Mouse (Mus musculus) midbrain, embryonic 12.5 days (tissue): Measurements from ENCODE around the gene Fbxl20. TPM values are rescaled to one million over a fixed set of nuclear protein-coding genes. Genes with fewer than 3 reads are reported as not detected.

Experiments used
- ATAC-seq: fragments of 200-750 bp; cut with Nextera tagmentation; 2 replicates; pipeline ENCODE4 v1.8.0; 2017; ENCODE audit warnings: low read depth, moderate TSS enrichment, moderate library complexity; ENCODE audit not compliant: low FRiP score
- H3K27ac ChIP-seq: fragments of 300-500 bp; sonication (generic); replicated peaks from 2 replicates; pipeline ENCODE4 v1.5.1; 2016; ENCODE audit warnings: mild to moderate bottlenecking
- H3K27me3 ChIP-seq: fragments of 300-500 bp; sonication (generic); 2 replicates; pipeline ENCODE4 v1.6.1; 2016; ENCODE audit warnings: mild to moderate bottlenecking
- H3K36me3 ChIP-seq: fragments of 300-500 bp; sonication (generic); 2 replicates; pipeline ENCODE4 v1.6.1; 2016
- H3K4me1 ChIP-seq: fragments of 300-500 bp; sonication (generic); 2 replicates; pipeline ENCODE4 v1.6.1; 2016
- H3K4me2 ChIP-seq: fragments of 300-500 bp; sonication (generic); replicated peaks from 2 replicates; pipeline ENCODE4 v1.6.1; 2016; ENCODE audit warnings: mild to moderate bottlenecking, moderate library complexity
- H3K4me3 ChIP-seq: fragments of 300-500 bp; sonication (generic); 2 replicates; pipeline ENCODE4 v1.5.1; 2016; ENCODE audit warnings: mild to moderate bottlenecking
- H3K9ac ChIP-seq: fragments of 300-500 bp; sonication (generic); replicated peaks from 2 replicates; pipeline ENCODE4 v1.6.1; 2016; ENCODE audit warnings: mild to moderate bottlenecking, moderate library complexity
- H3K9me3 ChIP-seq: fragments of 300-500 bp; sonication (generic); 2 replicates; pipeline ENCODE4 v1.6.1; 2016; ENCODE audit warnings: mild to moderate bottlenecking
- WGBS: fragments of 180-500 bp; shearing (Covaris S2); methylation state at CpG from one replicate; pipeline ENCODE4 v1.1.7; 2016; 5-methylcytosine and 5-hydroxymethylcytosine counted together
- polyA plus RNA-seq: library from polyadenylated mRNA; unstranded; fragments of >200 nt; fragmentation: Nextera tagmentation; extraction: Ambion mirVana; gene quantifications from 2 replicates; pipeline ENCODE4 v1.2.1, GENCODE M21; 2016

Fbxl20 gene
- polyA plus RNA-seq, 1 experiment from 2014 or later, result 35.2 TPM

DNA sequence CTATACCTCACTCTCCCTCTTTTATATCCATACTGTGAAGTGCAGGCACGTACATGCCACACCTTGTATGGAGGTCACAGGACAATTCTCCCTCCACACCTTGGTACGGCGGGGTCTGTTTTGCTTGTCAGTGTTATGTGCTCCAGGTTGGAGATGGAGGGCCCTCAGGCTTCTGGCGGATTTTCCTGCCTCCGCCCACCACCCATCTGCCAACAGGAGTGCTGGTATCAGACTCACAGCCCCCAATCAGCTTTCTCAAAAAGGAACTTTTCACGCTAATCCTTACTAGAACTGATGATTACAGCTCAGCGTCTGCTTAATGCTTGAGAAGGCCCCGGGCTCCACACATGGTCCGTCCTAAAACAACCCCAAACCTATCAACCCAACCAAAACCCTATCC is 64.1 kb downstream of the Fbxl20 start:
- H3K4me2 ChIP-seq, result no peak overlapping the region
- peaks cover 45% of the 10 kb centered on the region for H3K36me3 ChIP-seq
- ATAC-seq, result no peak
- 93% methylated on average over 9 of the region's 9 CpGs for WGBS
- 0 out of 2 replicates have a peak, but pooled peaks cover 3% of the 10 kb centered on the region for H3K4me1 ChIP-seq
- no peak overlapping the region for H3K9ac ChIP-seq
- H3K9me3 ChIP-seq, result no peaks in the 10 kb centered on the region
- H3K27ac ChIP-seq, result no peak overlapping the region
- H3K27me3 ChIP-seq, result no peaks in the 10 kb centered on the region
- no peak overlapping the region for H3K4me3 ChIP-seq

DNA sequence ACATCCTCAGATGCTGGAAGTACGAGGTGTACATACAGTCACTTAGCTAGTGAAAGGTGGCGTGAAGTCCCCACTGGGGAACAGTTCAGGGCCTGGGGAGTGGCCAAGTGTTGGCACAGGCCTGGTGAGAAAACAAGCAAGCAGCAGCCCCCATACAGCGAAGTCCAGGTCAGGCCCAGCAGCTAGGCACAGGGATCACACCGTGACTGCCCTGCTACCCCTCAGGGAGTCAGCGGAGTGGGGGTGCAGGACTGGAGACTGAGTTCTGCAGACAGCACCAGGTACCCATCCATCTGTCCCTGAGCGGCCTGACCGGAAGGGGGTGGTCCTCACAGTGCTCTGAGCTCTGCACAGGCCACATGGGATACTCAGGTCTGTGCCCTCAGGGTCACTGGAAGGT is 67.5 kb downstream of the Fbxl20 start:
- Histone ChIP-seq H3K27ac (no peak overlapping the region), H3K4me2 (no peak overlapping the region), H3K9me3 (no peaks in the 10 kb centered on the region), H3K9ac (no peak overlapping the region), H3K27me3 (no peaks in the 10 kb centered on the region), H3K4me3 (no peak overlapping the region), H3K36me3 (peaks cover 13% of the 10 kb centered on the region; the same call in 1 of the 2 replicates), H3K4me1 (no peaks in the 10 kb centered on the region)
- 90% methylated on average over 7 of the region's 7 CpGs for WGBS
- ATAC-seq, result no peak

GRCm38 (mm10) chr11:98080450-98080849 is 69.8 kb downstream of the Fbxl20 start:
- 84% methylated on average over 6 of the region's 6 CpGs for WGBS
- H3K4me2 ChIP-seq, result no peak overlapping the region
- no peak overlapping the region for H3K9ac ChIP-seq
- no peak overlapping the region for H3K4me3 ChIP-seq
- ATAC-seq, result no peak
- 0 out of 2 replicates have a peak, but pooled peaks cover 6% of the 10 kb centered on the region for H3K27me3 ChIP-seq
- peaks cover 13% of the 10 kb centered on the region; the same call in 1 of the 2 replicates for H3K36me3 ChIP-seq
- no peaks in the 10 kb centered on the region for H3K4me1 ChIP-seq
- no peaks in the 10 kb centered on the region for H3K9me3 ChIP-seq
- H3K27ac ChIP-seq, result no peak overlapping the region

DNA sequence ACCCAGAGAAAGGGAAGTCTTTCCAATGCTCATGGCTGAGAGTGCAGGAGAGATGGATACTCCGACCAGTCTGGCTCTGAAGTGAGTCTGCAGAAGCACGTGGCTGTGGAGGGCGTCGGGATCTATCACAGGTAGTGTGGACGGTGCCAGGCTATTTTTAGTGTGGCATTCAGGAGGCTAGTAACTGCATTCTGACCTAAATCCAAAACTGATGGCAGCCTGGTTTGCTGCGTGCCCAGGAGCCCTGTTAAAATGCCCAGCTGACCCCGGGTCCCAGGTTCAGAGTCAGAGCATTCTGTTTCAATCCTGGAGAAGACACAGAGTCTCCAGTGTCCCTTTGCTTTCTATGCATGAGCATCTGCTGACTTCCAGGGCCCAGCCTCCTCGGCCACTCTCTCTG is 73.1 kb downstream of the Fbxl20 start:
- Histone ChIP-seq H3K4me1 (no peaks in the 10 kb centered on the region), H3K27ac (no peak overlapping the region), H3K4me2 (no peak overlapping the region), H3K9me3 (no peaks in the 10 kb centered on the region), H3K27me3 (0 out of 2 replicates have a peak, but pooled peaks cover 6% of the 10 kb centered on the region), H3K36me3 (no peaks in the 10 kb centered on the region), H3K4me3 (no peak overlapping the region), H3K9ac (no peak overlapping the region)
- ATAC-seq, result no peak
- WGBS, result 86% methylated on average over 8 of the region's 8 CpGs

DNA sequence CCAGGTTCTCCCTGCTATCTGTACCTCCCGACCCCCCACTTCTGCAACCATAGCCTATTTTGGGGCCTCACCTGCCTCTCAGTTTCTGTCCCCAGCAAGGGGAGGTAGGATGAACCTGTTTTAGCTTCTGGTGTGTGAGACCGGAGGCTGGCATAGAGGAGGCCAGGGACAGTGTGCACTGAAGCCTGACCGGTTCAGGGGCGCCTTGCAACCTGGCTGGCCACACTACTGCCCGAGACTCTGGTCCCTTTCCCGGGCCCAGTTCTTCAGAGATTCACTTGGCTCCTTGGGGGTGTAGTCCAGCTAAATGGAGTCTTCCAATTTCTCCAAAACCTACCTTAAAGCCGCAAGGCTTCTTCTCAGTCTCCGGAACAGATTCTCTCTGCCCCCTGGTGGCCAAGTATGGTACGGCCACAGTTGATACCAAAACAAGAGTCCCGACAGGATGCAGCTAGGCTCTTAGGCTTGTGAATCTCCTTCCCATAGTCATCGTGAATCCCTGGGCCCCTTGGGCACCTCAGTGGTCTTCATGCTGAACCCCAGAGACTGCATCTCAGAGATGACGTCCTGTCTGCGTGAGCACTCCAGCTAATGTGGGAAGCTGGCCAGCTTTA is 74.9 kb downstream of the Fbxl20 start:
- 19% methylated on average over 13 of the region's 13 CpGs for WGBS

DNA sequence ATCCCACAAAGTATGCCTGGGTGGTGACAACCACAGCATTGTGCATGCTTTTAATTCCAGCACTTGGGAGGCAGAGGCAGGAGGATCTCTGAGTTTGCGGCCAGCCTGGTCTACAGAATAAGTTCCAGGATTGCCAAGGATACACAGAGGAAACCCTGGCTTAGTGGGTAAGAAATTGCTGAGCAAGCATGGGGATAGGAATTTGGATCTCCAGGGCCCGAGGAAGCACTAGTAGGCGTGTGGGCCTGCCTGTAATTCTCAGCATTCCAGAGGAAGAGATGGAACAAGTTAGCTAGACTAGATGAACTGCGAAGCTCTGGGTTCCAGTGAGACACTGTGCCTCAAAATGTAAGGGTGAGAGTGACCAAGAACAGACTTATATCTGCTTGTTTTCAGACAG is 76.8 kb downstream of the Fbxl20 start:
- Histone ChIP-seq H3K4me3 (no peak overlapping the region), H3K9ac (no peak overlapping the region), H3K36me3 (no peaks in the 10 kb centered on the region), H3K4me2 (no peak overlapping the region), H3K9me3 (no peaks in the 10 kb centered on the region), H3K4me1 (no peaks in the 10 kb centered on the region), H3K27me3 (0 out of 2 replicates have a peak, but pooled peaks cover 6% of the 10 kb centered on the region), H3K27ac (no peak overlapping the region)
- no peak for ATAC-seq
- WGBS, result 93% methylated on average over 4 of the region's 4 CpGs

More for the DNA sequence above, 74.9 kb downstream of the Fbxl20 start:
- Histone ChIP-seq H3K27ac (no peak overlapping the region), H3K36me3 (no peaks in the 10 kb centered on the region), H3K4me1 (no peaks in the 10 kb centered on the region), H3K4me2 (no peak overlapping the region), H3K9ac (no peak overlapping the region), H3K9me3 (no peaks in the 10 kb centered on the region), H3K27me3 (0 out of 2 replicates have a peak, but pooled peaks cover 6% of the 10 kb centered on the region), H3K4me3 (no peak overlapping the region)
- no peak for ATAC-seq

GRCm38 (mm10) chr11:98067255-98067654 is 82.9 kb downstream of the Fbxl20 start:
- H3K4me3 ChIP-seq, result no peak overlapping the region
- H3K9ac ChIP-seq, result no peak overlapping the region
- ATAC-seq, result no peak
- no peak overlapping the region for H3K4me2 ChIP-seq
- 94% methylated on average over 21 of the region's 21 CpGs for WGBS
- no peaks in the 10 kb centered on the region for H3K4me1 ChIP-seq
- 0 out of 2 replicates have a peak, but pooled peaks cover 3% of the 10 kb centered on the region for H3K27me3 ChIP-seq
- H3K9me3 ChIP-seq, result peaks cover 7% of the 10 kb centered on the region; the same call in 1 of the 2 replicates
- H3K36me3 ChIP-seq, result no peaks in the 10 kb centered on the region
- H3K27ac ChIP-seq, result no peak overlapping the region

- no peak for ATAC-seq
- Histone ChIP-seq H3K4me3 (no peak overlapping the region), H3K9me3 (peaks cover 7% of the 10 kb centered on the region; the same call in 1 of the 2 replicates), H3K27ac (no peak overlapping the region), H3K9ac (no peak overlapping the region), H3K4me1 (no peaks in the 10 kb centered on the region), H3K27me3 (0 out of 2 replicates have a peak, but pooled peaks cover 3% of the 10 kb centered on the region), H3K4me2 (no peak overlapping the region), H3K36me3 (no peaks in the 10 kb centered on the region)
- 95% methylated on average over 12 of the region's 12 CpGs for WGBS
Observed at GRCm38 (mm10) chr11:98066201-98066600, 84.0 kb downstream of the Fbxl20 start.

- no peak overlapping the region for H3K9ac ChIP-seq
- H3K9me3 ChIP-seq, result peaks cover 4% of the 10 kb centered on the region; the same call in 1 of the 2 replicates
- H3K27me3 ChIP-seq, result peaks cover 15% of the 10 kb centered on the region
- no peak for ATAC-seq
- H3K4me2 ChIP-seq, result no peak overlapping the region
- no peak overlapping the region for H3K4me3 ChIP-seq
- H3K27ac ChIP-seq, result no peak overlapping the region
- 71% methylated on average over 6 of the region's 6 CpGs for WGBS
- peaks cover 6% of the 10 kb centered on the region; the same call in 1 of the 2 replicates for H3K4me1 ChIP-seq
- H3K36me3 ChIP-seq, result no peaks in the 10 kb centered on the region
Observed at GRCm38 (mm10) chr11:98061904-98062562, 88.2 kb downstream of the Fbxl20 start.

DNA sequence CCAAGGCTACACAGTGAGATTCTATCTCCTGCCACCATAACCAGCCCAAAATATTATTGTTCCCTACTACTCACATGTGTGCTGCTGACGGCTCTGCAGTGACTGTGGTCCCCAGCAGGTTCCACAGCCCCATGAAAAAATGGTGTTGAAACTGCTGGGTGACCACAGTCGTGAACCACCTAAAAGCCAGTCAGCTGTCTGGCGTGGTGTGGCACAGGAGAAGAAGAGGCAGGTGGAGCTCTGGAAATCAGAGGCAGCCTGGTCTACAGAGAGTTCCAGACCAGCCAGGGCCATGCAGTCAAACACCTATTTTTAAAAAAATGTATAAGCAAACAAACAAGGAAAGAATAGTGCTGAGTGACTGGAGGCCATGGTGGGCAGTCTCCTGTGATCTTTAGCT is 88.8 kb downstream of the Fbxl20 start:
- no peak for ATAC-seq

DNA sequence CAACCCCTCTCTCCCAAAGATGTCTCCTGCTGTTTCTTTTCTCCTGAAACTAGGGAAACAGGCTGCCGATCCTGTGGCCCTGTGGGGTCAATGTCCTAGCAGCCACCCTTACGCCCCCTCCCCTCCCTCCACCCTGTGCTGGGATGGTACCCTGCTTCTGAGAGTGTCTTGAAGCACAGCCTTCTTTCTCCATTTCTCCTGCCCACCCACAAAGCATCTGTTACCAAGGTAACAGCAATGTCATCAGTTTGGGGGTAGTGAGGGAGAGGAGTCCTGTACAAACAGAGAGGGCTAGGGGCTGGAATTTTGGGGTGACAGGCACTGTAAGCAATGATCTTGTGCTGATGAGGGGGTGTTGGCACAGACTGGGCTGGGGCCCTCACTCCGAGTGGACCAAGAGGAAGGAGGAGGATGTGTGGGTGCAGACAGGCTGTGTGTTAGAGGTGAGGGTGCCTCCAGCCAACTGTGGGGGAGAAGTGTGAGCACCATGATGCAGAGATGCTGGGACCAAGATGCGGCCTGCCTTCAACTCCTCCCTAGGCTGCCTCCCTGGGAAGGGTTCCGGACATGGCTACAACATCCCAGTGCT is 90.0 kb downstream of the Fbxl20 start:
- no peak for ATAC-seq
- Histone ChIP-seq H3K4me2 (no peak overlapping the region), H3K4me3 (no peak overlapping the region), H3K27me3 (peaks cover 22% of the 10 kb centered on the region), H3K36me3 (no peaks in the 10 kb centered on the region), H3K9me3 (no peaks in the 10 kb centered on the region), H3K4me1 (peaks cover 6% of the 10 kb centered on the region; the same call in 1 of the 2 replicates), H3K9ac (0 out of 2 replicates have a peak overlapping the region, but pooled peaks have one; percentile 16), H3K27ac (no peak overlapping the region)
- whole genome bisulfite sequencing, result 74% methylated on average over 5 of the region's 5 CpGs

More for the DNA sequence above, 88.8 kb downstream of the Fbxl20 start:
- Histone ChIP-seq H3K36me3 (no peaks in the 10 kb centered on the region), H3K9ac (no peak overlapping the region), H3K9me3 (no peaks in the 10 kb centered on the region), H3K27ac (no peak overlapping the region), H3K4me2 (no peak overlapping the region), H3K27me3 (peaks cover 19% of the 10 kb centered on the region), H3K4me1 (peaks cover 6% of the 10 kb centered on the region; the same call in 1 of the 2 replicates), H3K4me3 (no peak overlapping the region)
- 69% methylated on average over 3 of the region's 3 CpGs for WGBS

- H3K4me2 ChIP-seq, result no peak overlapping the region
- no peak overlapping the region for H3K27ac ChIP-seq
- no peak overlapping the region for H3K4me3 ChIP-seq
- no peak overlapping the region for H3K9ac ChIP-seq
- 71% methylated on average over 7 of the region's 7 CpGs for WGBS
- ATAC-seq, result no peak
- H3K9me3 ChIP-seq, result no peaks in the 10 kb centered on the region
- peaks cover 6% of the 10 kb centered on the region; the same call in 1 of the 2 replicates for H3K4me1 ChIP-seq
- H3K27me3 ChIP-seq, result peaks cover 27% of the 10 kb centered on the region
- no peaks in the 10 kb centered on the region for H3K36me3 ChIP-seq
Observed at GRCm38 (mm10) chr11:98059662-98060061, 90.5 kb downstream of the Fbxl20 start.
